Mouse (Mus musculus) gastrocnemius, adult 2 months (tissue): ENCODE data around the gene Yif1a. TPM values are rescaled to one million over a fixed set of nuclear protein-coding genes. Genes with fewer than 3 reads are reported as not detected.
"Not testable (repeated sequence)": the region's sequence is repeated elsewhere in the genome, so short reads cannot be mapped to it uniquely, and the experiment has no call there.

Experiments
- DNase-seq: peaks from one replicate; pipeline ENCODE4 v3.0.0; 2022
- H3K27ac ChIP-seq: fragments of 200-600 bp; 2 replicates; pipeline ENCODE4 v1.8.1; 2022; ENCODE audit warnings: mild to moderate bottlenecking
- H3K4me3 ChIP-seq: fragments of 200-600 bp; 2 replicates; pipeline ENCODE4 v1.8.1; 2022; ENCODE audit warnings: mild to moderate bottlenecking, moderate library complexity
- CTCF ChIP-seq: fragments of 200-600 bp; IDR thresholded peaks from 2 replicates; pipeline ENCODE4 v1.8.1; 2022; ENCODE audit warnings: antibody characterized with exemption, mild to moderate bottlenecking, moderate library complexity
- intact Hi-C: fragments of 180-260 bp; cut with DNase I; formaldehyde crosslinking; loops from one replicate; pipeline ENCODE4 v1.15.1; 2025
- total RNA-seq, 2 experiments: library from RNA; stranded (reverse); gene quantifications; 2 replicates each; pipeline ENCODE4 v1.2.3; 2021

The Yif1a gene
- total RNA-seq, 2 experiments from 2014 or later = 41.2 to 53.8 TPM

DNA sequence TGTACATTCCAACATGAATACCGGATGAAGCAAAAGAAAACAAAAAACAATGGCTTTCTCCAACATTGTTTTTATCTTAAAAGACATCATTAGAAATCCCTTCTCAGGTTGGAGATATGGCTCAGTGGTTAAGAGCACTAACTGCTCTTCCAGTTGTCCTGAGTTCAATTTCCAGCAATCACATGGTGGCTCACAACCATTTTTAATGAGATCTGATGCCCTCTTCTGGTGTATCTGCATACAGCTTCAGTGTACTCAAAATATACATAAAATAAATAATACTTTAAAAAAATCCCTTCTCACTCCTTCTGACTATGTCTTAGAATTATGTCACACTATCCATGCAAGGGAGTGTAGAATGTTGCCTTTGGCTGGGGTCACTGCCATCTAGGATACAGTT lies 9.1 kb upstream of the Yif1a start:
- no peak overlapping the region for H3K4me3 ChIP-seq
- DNase-seq = no peak
- intact Hi-C loops = no loop called here
- H3K27ac ChIP-seq = no peak overlapping the region
- TF ChIP-seq CTCF = no peak

DNA sequence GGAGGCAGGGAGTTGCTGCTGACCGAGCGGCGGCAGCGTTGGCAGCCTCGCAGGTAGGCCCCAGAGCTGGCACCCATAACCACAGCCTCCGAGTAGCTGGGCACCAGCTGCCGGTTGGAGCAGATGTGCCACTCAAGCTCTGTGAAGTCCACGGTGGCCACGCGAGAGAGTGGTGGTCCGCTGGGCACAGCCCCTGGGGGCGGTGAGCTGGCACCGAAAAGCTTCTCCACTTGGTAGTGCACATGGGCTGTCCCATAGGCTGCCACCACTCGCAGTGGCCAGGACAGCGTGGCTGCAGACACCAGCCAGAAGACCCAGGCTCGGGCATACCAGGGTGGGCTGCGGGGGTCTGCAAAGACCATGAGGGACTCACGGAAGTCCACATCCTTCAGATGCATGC lies 6.3 kb upstream of the Yif1a start:
- Histone ChIP-seq H3K27ac (no peak overlapping the region), H3K4me3 (no peak overlapping the region)
- DNase-seq = no peak
- intact Hi-C loops = no loop called here
- TF ChIP-seq CTCF = no peak

DNA sequence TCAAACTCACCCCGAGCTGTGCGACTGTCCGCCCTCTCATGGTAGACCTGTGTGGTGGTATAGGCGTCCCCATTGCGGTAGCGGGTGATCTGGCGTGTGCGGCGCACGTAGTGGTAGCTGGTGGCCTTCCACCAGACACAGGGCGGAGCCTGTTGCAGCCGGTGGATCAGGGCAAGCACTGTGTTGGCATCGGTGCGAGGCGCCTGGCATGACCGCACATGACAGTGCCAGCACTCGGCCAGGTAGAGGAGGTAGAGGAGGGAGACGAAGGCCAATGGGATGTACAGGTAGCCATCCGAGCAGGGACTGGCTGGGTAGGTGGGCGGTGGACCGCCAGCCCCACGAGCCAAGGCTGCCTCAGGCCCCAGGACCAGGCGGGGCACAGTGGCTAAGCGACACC lies 5.7 kb upstream of the Yif1a start:
- DNase-seq = no peak
- TF ChIP-seq CTCF = no peak
- intact Hi-C loops = no loop called here
- no peak overlapping the region for H3K27ac ChIP-seq
- H3K4me3 ChIP-seq = no peak overlapping the region

DNA sequence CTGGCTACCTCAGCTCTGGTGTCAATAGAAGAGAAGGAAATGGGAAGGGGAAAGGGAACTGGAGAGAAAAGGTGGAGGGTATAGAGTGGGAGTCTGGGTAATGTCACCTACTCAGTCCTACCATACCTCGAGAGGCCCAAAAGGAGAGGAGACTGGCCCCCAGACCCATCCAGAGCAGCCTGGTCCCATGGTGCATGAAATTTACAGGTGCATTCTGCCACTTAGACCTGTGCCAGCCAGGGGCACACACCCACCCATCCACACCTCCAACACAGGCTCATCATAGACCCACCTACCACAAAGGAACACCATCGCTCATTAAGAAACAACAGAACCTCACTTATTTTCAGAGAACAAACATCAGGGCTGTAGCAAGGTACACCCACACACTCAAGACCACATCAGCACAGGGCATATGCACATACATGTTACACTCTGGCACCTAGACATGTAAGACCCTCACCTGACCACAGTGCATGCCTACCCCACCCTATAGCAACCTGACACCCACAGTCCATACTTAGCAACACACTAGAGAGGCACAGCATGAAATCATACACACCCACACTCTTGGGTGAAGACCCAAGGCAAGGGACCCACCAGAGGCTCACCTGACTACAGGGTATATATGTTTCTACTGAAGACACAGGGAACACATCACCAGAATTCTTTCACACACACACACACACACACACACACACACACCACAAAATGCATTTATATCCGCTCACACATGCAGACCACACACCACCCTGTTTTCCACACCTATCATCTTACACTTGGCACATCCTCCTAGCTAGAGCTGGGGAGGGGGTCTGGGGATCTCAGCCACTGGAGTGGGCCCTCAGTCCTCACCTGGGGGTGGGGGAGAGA lies 4.1 kb upstream of the Yif1a start:
- TF ChIP-seq CTCF = no peak
- Histone ChIP-seq H3K27ac (no peak overlapping the region), H3K4me3 (no peak overlapping the region)
- intact Hi-C loops = no loop called here
- no peak for DNase-seq

DNA sequence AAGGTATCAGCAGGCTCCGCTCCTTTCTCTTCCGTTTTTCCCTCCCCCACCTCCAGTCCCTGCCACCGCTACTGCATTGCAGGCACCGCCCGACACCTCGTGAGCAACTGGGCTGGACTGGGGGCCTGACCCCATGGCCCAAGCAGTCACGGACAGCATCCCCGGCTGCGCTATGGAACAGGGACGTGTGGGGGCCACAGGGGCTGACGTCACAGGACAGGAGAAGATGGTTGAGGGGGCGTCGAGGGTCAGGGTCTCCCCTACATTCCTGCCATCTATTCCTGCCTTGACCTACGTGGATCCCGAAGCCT lies 3.5 kb upstream of the Yif1a start:
- intact Hi-C loops = loop anchor here (5.0 kb wide), 1 partner anchor 42 kb away; the partner anchor contains the start of gene Brms1
- Histone ChIP-seq H3K4me3 (peak overlapping the region; percentile 72), H3K27ac (no peak overlapping the region)
- no peak for TF ChIP-seq CTCF
- DNase-seq = no peak

DNA sequence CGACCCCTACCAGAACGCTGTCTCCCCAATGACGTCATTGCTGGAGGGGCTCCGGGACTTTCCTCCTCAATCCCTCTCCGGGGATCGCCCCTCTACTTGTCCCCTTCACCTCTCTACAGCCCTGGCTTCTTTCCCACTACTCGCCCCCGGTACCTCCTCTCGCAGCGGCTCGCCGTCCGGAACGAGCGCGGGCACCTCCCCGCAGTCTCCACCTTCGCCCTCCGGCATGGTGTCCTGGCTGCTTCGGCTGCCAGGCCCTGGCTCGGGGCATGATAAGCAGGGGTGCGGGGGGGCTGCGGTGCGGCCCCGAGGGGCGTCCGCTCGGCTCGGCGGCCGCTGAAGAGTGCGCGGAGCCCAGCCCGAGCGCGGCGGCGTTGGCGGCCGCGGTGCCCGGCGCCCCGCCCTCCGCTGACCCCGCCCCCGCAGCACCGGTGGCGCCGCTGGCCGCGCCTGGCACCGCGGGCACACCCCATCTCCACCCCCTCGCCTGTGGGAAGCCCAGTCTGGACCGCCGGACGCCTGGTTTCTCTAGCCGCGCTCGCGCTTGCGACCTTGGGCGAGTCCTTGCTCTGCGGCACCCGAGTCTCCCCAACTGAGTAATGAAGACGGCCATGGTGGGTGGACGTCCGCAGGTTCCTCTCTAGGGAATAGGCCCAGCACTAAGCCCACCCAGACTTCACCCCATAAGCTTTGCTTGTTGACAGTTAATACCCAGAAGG lies 3.0 kb upstream of the Yif1a start, which contains the start of gene Tmem151a:
Gene Tmem151a, minus strand, starts transcription at position 387 of the 719 bp plus-strand sequence.
- Histone ChIP-seq H3K4me3 (peak within 1 kb of the TSS; percentile 72), H3K27ac (no peak within 1 kb of the TSS)
- TF ChIP-seq CTCF = no peak
- intact Hi-C loops = loop anchor here (5.0 kb wide), 1 partner anchor 43 kb away; the partner anchor contains the start of gene Brms1
- peak; percentile 66 for DNase-seq

DNA sequence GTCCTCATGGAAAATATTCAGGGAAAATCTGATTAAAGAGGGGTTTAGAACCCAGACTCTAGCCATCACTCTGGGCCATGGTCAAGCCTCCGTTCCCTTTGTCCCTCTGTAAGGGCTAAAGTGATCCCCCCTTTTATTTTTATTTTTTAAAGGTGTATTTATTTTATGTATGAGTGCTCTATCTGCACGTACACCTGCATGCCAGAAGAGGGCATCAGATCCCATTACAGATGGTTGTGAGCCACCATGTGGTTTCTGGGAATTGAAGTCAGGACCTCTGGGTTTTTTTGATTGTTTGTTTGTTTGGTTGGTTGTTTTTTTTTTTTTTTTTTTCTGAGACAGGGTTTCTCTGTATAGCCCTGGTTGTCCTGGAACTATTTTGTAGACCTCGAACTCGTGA lies 1.8 kb upstream of the Yif1a start:
- H3K27ac ChIP-seq, H3K4me3 ChIP-seq, DNase-seq: not testable (repeated sequence)
- intact Hi-C loops = loop anchor here (5.0 kb wide), 1 partner anchor 44 kb away; the partner anchor contains the start of gene Brms1

DNA sequence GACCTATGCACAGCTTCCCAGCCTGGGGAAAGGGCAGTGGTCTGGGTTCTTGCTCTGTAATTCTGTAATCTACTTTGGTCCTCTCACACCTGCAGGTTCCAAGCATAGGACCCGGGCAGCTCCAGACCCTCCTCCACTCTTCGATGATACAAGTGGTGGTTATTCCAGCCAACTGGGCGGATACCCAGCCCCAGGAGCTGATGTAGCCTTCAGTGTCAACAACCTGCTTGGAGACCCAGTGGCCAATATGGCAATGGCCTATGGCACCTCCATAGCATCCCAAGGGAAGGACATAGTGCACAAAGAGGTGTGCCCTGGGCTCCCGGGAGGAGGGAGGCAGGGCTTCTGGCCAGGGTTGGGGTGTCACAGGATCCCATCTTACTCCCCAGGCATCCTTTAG lies 986 bp downstream of the Yif1a start:
- intact Hi-C loops = loop anchor here (5.0 kb wide), 1 partner anchor 47 kb away; the partner anchor contains the start of gene Brms1
- H3K27ac ChIP-seq = no peak overlapping the region
- H3K4me3 ChIP-seq = peak overlapping the region; percentile 86
- no peak for TF ChIP-seq CTCF
- no peak for DNase-seq

DNA sequence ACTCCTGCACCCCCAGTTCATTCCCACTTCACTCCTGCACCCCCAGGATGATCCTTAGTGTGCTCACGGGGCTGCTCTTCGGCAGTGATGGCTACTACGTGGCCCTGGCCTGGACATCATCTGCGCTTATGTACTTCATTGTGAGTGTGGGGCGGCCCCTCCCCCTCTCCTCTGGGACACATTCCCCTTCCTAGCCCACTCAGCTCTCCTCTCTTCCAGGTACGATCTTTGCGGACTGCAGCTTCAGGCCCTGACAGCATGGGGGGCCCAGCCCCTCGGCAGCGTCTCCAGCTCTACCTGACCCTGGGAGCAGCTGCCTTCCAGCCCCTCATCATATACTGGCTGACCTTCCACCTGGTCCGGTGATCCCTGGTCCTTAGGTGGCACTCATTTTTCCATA lies 3.7 kb downstream of the Yif1a start:
- DNase-seq = no peak
- intact Hi-C loops = loop anchor here (5.0 kb wide), 1 partner anchor 40 kb away; no protein-coding TSS in a partner anchor
- Histone ChIP-seq H3K27ac (no peak overlapping the region), H3K4me3 (no peak overlapping the region)
- no peak for TF ChIP-seq CTCF

DNA sequence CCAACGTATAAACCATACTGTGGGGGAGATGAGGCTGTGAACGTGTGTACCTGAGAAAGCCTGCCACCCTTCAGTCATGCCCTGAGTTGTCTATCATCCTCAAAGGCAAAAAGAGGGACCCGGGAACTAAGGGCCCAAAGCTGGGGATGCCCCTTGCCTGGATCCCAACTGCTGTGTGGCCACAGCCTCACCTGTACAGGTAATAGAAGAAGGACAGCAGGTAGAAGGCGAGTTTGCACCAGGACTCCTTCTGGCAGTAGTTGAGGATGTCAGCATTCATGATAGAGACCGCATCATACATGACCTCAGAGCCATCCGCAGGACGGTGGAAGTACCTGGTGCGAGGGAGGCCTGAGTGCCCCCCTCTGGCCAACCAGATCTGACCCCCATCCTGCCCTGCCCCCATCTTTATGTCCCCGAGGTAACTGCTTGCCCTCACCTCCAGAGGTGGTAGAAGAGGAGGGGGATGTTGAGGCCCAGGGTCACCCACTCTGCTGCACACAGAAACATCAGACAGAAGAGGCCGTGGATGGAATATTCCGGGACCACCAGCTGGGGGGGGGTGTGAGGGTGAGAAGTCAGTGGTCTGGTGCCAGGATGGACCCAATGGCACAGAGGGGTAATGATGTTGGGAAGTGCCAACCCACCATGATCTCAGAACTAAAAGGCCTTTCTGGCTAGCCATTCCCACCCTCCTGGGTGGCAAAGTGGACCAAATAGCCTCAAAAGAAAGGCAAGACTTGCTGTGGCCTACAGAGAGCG lies 5.3 kb downstream of the Yif1a start:
- DNase-seq = no peak
- no peak overlapping the region for H3K4me3 ChIP-seq
- H3K27ac ChIP-seq = no peak overlapping the region
- intact Hi-C loops = loop anchor here (5.0 kb wide), 1 partner anchor 39 kb away; no protein-coding TSS in a partner anchor
- TF ChIP-seq CTCF = no peak

DNA sequence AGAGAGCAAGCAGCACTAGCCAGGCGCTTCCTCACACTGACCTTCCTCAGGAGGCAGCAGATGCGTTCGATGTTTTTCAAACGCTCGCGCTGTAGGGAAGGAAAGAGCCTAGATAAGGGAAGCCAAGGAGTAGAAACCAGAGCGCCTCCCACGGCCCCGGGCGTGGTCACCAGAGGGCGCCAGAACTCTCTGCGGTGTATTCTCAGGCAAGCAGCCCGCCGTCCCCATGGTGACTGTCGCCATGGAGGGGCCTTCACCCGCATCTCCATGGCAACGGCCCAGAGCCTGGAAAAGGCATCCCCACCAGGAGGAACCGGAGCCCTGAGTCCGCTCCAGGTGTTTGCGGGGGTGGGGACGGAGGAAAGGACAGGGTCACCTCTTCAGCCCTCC lies 5.9 kb downstream of the Yif1a start:
- peak; percentile 92 for DNase-seq
- peak; percentile 93 for TF ChIP-seq CTCF
- no peak overlapping the region for H3K4me3 ChIP-seq
- no peak overlapping the region for H3K27ac ChIP-seq
- intact Hi-C loops = loop anchor here (5.0 kb wide), 1 partner anchor 38 kb away; no protein-coding TSS in a partner anchor

DNA sequence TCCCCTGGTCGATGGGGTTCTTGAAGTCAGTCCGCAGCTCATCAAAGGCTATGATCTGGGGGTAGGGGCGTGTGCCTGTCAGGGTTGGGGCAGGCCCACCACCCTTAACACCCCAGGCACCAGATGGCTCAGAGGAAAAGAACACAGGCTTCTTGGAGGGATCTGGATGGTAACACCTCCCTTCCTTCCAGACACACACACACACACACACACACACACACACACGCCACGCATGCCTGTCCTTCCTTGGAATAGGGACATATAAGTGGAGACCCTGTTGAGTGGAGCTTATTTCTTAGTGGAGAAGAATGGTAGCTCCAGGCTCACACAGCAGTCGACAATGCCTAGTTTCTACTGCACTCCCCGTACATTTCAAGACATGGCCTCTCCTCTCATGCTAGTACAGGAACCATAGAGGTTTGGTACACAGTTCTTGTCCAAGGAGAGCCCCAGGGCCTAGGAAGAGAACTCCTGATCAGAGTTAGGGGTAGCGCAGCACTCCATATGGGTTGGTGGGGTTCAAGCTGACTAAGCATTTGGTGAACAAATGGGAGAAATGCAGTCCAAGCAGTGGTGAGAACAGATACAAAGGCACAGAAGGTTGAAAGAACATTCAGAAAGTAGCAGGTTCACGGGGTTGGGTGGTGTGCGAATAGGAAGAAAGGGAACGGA lies 6.5 kb downstream of the Yif1a start:
- Histone ChIP-seq H3K4me3 (no peak overlapping the region), H3K27ac (no peak overlapping the region)
- TF ChIP-seq CTCF = no peak
- intact Hi-C loops = loop anchor here (5.0 kb wide), 1 partner anchor 37 kb away; no protein-coding TSS in a partner anchor
- no peak for DNase-seq
